Mouse (Mus musculus): ENCODE measurements around the gene Ngb. TPM values are rescaled to one million over a fixed set of nuclear protein-coding genes. Genes with fewer than 3 reads are reported as not detected.

The Ngb gene
- polyA plus RNA-seq, 1 experiment: 0.32 TPM

DNA sequence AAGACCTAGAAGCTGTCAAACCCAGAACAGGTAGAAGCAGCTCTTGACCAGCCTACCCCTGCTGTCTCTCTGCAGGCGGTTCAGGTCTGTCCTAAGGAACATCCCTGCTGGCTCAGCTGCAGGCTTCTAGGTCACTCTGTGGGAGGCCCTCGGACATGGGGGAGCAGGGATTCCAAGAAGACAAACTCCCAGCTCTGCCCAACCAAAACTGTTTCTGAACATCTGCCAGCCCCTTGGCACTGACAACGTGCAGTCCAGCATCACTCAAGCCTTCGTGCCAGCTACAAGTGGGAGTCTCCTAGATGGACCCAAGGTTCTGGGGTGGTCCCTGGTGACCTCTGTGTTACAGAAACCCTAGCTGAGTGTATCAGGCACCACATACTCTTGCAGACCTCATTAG lies 9.1 kb downstream of the Ngb start:
- Histone ChIP-seq H3K4me3 (ENCODE audit: extremely low read depth, insufficient read depth, insufficient read length) (no peak overlapping the region), H3K4me1 (ENCODE audit: control insufficient read depth, insufficient read depth, insufficient read length) (no peaks in the 10 kb centered on the region), H3K27me3 (ENCODE audit: control insufficient read depth, insufficient read depth, low read length) (no peaks in the 10 kb centered on the region), H3K36me3 (ENCODE audit: control insufficient read depth, insufficient read depth, low read length) (no peaks in the 10 kb centered on the region), H3K27ac (ENCODE audit: insufficient read depth, low read length) (no peak overlapping the region)
- TF ChIP-seq CTCF (IDR thresholded peaks at IDR 0.05; ENCODE audit: extremely low read depth, insufficient read depth, insufficient read length, insufficient replicate concordance): no peak
- TF ChIP-seq POLR2A (IDR thresholded peaks at IDR 0.05; ENCODE audit: low read depth, low read length): no peak
- WGBS: 86% methylated on average over 4 of the region's 4 CpGs
- DNase-seq (ENCODE audit: low read depth in 1 of 2, low spot score in 2 of 2): no peak

DNA sequence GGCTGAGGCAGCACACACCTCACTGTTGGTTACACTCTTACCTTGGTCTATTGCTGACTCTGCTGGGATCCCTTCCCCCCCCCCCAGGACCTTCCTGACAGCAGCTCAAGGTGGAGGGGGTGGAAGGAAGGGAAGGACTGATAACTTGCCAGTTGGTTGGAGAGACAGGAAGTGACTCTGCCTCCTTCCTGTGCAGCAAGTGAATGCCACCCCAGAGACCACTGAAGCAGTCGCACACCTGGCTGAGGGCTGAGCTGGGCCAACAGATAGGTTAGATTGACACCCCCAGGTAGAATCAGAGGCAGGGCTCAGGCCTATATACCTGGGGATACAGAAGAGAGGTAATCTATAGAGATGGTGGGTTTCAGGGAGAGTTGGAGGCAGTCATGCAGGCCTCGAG lies 10.4 kb downstream of the Ngb start:
- H3K36me3 ChIP-seq (ENCODE audit: control insufficient read depth, insufficient read depth, low read length): no peaks in the 10 kb centered on the region
- 50% methylated on average over 2 of the region's 2 CpGs for WGBS
- no peak for DNase-seq (ENCODE audit: low read depth in 1 of 2, low spot score in 2 of 2)
- H3K27me3 ChIP-seq (ENCODE audit: control insufficient read depth, insufficient read depth, low read length): no peaks in the 10 kb centered on the region
- no peaks in the 10 kb centered on the region for H3K4me1 ChIP-seq (ENCODE audit: control insufficient read depth, insufficient read depth, insufficient read length)
- no peak overlapping the region for H3K27ac ChIP-seq (ENCODE audit: insufficient read depth, low read length)
- H3K4me3 ChIP-seq (ENCODE audit: extremely low read depth, insufficient read depth, insufficient read length): no peak overlapping the region
- TF ChIP-seq POLR2A (IDR thresholded peaks at IDR 0.05; ENCODE audit: low read depth, low read length) (no peak), CTCF (IDR thresholded peaks at IDR 0.05; ENCODE audit: extremely low read depth, insufficient read depth, insufficient read length, insufficient replicate concordance) (no peak)

DNA sequence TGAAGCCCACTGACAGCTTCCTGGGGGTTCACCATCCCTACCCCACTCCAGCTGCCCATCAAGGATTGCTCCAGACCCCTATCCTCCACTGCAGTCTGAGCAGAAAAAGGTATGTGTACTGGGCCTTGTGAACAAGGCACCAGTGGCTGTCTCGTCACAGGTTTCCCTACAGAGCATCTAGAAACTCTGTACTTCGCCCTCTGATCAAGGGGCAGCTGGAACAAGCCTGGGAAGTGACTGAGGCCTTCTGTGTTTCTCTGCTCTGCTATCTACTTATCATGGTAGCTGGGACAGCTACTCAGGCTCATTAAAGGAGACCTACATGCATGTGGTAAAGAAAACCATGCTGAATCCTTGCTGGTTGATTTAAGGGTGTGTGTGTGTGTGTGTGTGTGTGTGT lies 12.6 kb downstream of the Ngb start:
- whole genome bisulfite sequencing: 83% methylated on average over 2 of the region's 2 CpGs
- no peaks in the 10 kb centered on the region for H3K36me3 ChIP-seq (ENCODE audit: control insufficient read depth, insufficient read depth, low read length)
- no peak for TF ChIP-seq POLR2A (IDR thresholded peaks at IDR 0.05; ENCODE audit: low read depth, low read length)
- no peak for TF ChIP-seq CTCF (IDR thresholded peaks at IDR 0.05; ENCODE audit: extremely low read depth, insufficient read depth, insufficient read length, insufficient replicate concordance)
- no peaks in the 10 kb centered on the region for H3K27me3 ChIP-seq (ENCODE audit: control insufficient read depth, insufficient read depth, low read length)
- no peak for DNase-seq (ENCODE audit: low read depth in 1 of 2, low spot score in 2 of 2)
- no peaks in the 10 kb centered on the region for H3K4me1 ChIP-seq (ENCODE audit: control insufficient read depth, insufficient read depth, insufficient read length)
- no peak overlapping the region for H3K4me3 ChIP-seq (ENCODE audit: extremely low read depth, insufficient read depth, insufficient read length)
- no peak overlapping the region for H3K27ac ChIP-seq (ENCODE audit: insufficient read depth, low read length)

DNA sequence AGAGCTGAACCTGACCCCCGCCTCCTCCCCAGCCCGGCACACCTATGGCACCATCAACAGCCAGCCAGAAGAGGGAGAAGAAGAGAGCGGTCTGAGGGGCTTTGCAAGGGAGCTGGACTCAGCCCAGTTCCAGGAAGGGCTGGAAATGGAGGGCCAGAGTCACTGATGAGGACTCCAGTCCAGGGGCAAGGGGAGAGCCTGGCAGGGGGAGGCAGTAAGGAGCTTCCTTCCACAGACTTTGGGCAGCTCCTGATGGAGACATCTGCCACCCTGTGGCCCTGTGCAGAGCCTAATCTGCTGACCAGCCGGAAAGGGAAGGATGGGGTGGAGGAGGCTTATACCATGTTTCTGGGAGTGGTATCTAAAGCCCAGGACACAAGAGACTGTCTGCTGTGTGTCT lies 13.1 kb downstream of the Ngb start:
- no peak for DNase-seq (ENCODE audit: low read depth in 1 of 2, low spot score in 2 of 2)
- TF ChIP-seq CTCF (IDR thresholded peaks at IDR 0.05; ENCODE audit: extremely low read depth, insufficient read depth, insufficient read length, insufficient replicate concordance) (no peak), POLR2A (IDR thresholded peaks at IDR 0.05; ENCODE audit: low read depth, low read length) (no peak)
- WGBS: 84% methylated on average over 4 of the region's 4 CpGs
- Histone ChIP-seq H3K4me1 (ENCODE audit: control insufficient read depth, insufficient read depth, insufficient read length) (no peaks in the 10 kb centered on the region), H3K27me3 (ENCODE audit: control insufficient read depth, insufficient read depth, low read length) (no peaks in the 10 kb centered on the region), H3K27ac (ENCODE audit: insufficient read depth, low read length) (no peak overlapping the region), H3K36me3 (ENCODE audit: control insufficient read depth, insufficient read depth, low read length) (no peaks in the 10 kb centered on the region), H3K4me3 (ENCODE audit: extremely low read depth, insufficient read depth, insufficient read length) (no peak overlapping the region)

DNA sequence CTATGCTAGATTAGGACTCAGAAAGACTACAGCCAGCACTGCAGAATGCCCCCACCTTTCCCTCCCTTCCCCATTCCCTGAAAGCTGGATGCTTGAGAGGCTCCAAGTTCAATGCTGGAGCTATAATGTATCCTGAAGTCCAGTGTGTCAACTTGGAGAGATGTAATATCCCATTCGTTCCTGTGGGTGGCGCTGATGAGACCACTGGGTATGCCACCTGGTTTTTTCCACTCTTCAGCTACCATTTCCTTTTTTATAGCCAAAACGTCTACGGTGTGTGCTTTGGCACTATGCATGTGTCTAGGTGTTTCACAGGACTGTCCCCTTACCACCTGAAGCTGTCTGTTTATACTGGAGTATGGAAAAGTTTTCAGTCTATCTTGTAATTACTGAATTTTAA lies 14.0 kb downstream of the Ngb start:
- no peaks in the 10 kb centered on the region for H3K4me1 ChIP-seq (ENCODE audit: control insufficient read depth, insufficient read depth, insufficient read length)
- 20% methylated on average over 4 of the region's 4 CpGs for WGBS
- H3K36me3 ChIP-seq (ENCODE audit: control insufficient read depth, insufficient read depth, low read length): no peaks in the 10 kb centered on the region
- H3K27ac ChIP-seq (ENCODE audit: insufficient read depth, low read length): no peak overlapping the region
- no peaks in the 10 kb centered on the region for H3K27me3 ChIP-seq (ENCODE audit: control insufficient read depth, insufficient read depth, low read length)
- no peak overlapping the region for H3K4me3 ChIP-seq (ENCODE audit: extremely low read depth, insufficient read depth, insufficient read length)
- TF ChIP-seq POLR2A (IDR thresholded peaks at IDR 0.05; ENCODE audit: low read depth, low read length): no peak
- TF ChIP-seq CTCF (IDR thresholded peaks at IDR 0.05; ENCODE audit: extremely low read depth, insufficient read depth, insufficient read length, insufficient replicate concordance): no peak
- DNase-seq (ENCODE audit: low read depth in 1 of 2, low spot score in 2 of 2): no peak

DNA sequence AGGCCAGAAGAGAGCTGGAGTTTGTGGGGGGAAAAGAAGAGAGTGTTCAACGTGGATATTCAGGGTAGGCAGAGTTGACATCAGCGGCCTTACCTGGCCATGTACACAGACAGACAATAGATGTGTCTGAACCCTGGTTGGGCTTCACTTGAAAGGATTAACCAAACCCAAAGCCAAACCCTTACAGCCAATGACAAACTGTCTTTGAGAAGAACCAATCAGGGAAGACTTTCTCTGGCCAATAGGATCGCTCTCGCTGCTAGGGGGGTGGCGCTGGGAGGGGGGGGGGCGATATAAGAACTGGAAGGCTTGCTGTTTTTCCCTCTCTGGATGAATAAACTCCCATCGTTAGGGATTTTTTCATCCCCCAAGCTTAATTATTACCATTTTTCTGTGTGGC lies 15.1 kb downstream of the Ngb start:
- TF ChIP-seq POLR2A (IDR thresholded peaks at IDR 0.05; ENCODE audit: low read depth, low read length) (no peak), CTCF (IDR thresholded peaks at IDR 0.05; ENCODE audit: extremely low read depth, insufficient read depth, insufficient read length, insufficient replicate concordance) (no peak)
- H3K4me3 ChIP-seq (ENCODE audit: extremely low read depth, insufficient read depth, insufficient read length): no peak overlapping the region
- 78% methylated on average over 7 of the region's 7 CpGs for WGBS
- DNase-seq (ENCODE audit: low read depth in 1 of 2, low spot score in 2 of 2): no peak
- no peaks in the 10 kb centered on the region for H3K27me3 ChIP-seq (ENCODE audit: control insufficient read depth, insufficient read depth, low read length)
- no peak overlapping the region for H3K27ac ChIP-seq (ENCODE audit: insufficient read depth, low read length)
- no peaks in the 10 kb centered on the region for H3K4me1 ChIP-seq (ENCODE audit: control insufficient read depth, insufficient read depth, insufficient read length)
- H3K36me3 ChIP-seq (ENCODE audit: control insufficient read depth, insufficient read depth, low read length): no peaks in the 10 kb centered on the region

DNA sequence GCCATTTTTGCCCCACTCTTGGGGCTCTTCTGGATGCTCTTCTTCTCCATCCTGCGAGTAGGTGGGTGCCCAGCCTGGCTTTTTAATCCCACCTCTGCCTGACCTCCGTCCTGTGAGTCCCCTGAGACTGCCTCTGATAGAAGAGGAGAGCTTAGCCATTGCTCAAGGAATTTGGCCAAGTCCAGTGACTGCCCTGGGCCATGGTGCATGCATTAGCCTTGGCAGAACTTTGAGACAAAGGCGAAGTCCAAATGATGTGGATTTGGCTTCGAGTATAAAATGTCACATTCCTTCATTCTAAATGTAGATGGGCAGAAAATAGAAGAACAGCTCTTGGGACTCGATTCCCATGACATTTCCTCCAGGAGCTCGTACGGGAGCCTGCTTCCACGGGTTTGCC lies 19.5 kb downstream of the Ngb start:
- H3K27ac ChIP-seq (ENCODE audit: insufficient read depth, low read length): no peak overlapping the region
- H3K36me3 ChIP-seq (ENCODE audit: control insufficient read depth, insufficient read depth, low read length): no peaks in the 10 kb centered on the region
- TF ChIP-seq CTCF (IDR thresholded peaks at IDR 0.05; ENCODE audit: extremely low read depth, insufficient read depth, insufficient read length, insufficient replicate concordance) (no peak), POLR2A (IDR thresholded peaks at IDR 0.05; ENCODE audit: low read depth, low read length) (no peak)
- 73% methylated on average over 8 of the region's 8 CpGs for WGBS
- H3K4me1 ChIP-seq (ENCODE audit: control insufficient read depth, insufficient read depth, insufficient read length): no peaks in the 10 kb centered on the region
- H3K27me3 ChIP-seq (ENCODE audit: control insufficient read depth, insufficient read depth, low read length): no peaks in the 10 kb centered on the region
- H3K4me3 ChIP-seq (ENCODE audit: extremely low read depth, insufficient read depth, insufficient read length): no peak overlapping the region
- DNase-seq (ENCODE audit: low read depth in 1 of 2, low spot score in 2 of 2): no peak
